Mouse (Mus musculus) cerebellum, adult 11 months (tissue): ENCODE results near the gene Ifng.

Experiments used
- DNase-seq: peaks from one replicate; pipeline ENCODE4 v3.0.0; 2022

Gene Ifng

DNA sequence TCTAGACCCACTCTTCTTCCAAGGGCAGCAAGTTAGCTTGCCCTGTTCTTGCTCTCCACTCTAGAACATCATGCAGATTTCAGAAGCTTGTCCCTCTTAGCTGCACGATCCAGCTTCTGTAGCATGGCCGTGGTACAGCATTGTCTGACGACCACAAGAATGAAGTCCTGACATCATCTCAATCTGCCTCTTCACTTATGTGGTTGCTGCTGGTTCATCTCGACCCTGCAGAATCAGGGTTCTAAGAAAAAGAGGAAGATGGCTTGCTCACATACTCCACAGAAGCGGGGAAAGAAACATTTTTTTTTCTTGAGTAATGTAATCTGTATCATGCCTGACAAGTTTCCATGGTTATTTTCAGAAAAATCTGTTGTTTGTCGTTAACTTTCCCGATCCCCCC is 39.9 kb downstream of the Ifng start:
- no peak for DNase-seq

DNA sequence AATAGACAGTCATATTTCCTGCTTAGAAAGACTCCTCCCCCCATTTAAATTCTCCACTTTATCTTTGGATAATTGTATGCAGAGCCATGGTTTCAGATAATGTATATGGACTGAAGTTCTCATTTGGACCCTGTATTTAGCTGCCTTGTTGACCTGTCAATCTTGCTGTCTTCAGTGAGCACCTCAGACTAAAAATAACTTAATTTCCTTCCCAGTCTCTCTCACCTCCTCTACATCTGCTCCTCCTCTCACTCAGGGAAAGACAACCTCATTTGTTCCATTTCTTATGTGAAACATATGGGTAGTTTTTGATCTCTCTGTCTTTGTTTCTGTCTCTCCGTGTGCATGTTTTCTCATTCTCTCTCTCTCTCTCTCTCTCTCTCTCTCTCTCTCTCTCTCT is 53.3 kb downstream of the Ifng start:
- DNase-seq: no peak

DNA sequence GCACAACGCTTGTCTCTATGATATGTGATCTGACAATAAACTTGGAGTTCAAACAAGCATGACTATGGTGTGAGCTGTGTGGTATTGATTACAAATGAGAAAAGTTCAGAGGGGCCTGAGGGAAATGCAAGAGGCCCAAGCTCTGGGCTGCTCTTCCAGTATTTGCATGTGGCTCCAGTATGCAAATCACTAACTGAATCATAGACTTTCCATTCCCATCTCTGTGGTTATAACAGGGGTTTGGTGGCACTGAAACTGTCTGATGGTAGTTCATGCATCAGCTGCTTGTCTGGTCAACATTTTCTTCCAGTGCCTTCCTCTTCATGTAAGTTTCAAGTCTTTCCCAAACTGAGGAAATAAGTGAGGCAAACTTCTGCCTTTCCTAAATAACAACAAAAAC is 54.5 kb downstream of the Ifng start:
- DNase-seq: no peak
